Mouse (Mus musculus) neural tube, embryonic 12.5 days (tissue): ENCODE results near the gene Krt222. TPM values are rescaled to one million over a fixed set of nuclear protein-coding genes. Genes with fewer than 3 reads are reported as not detected.

Experiments used
- ATAC-seq: fragments of 200-750 bp; cut with Nextera tagmentation; 2 replicates; pipeline ENCODE4 v1.8.0; 2017; ENCODE audit warnings: low read depth, mild to moderate bottlenecking, moderate TSS enrichment, moderate library complexity; ENCODE audit not compliant: low FRiP score
- H3K27ac ChIP-seq: fragments of 300-500 bp; sonication (generic); 2 replicates; pipeline ENCODE4 v1.5.1; 2016
- H3K27me3 ChIP-seq: fragments of 300-500 bp; sonication (generic); replicated peaks from 2 replicates; pipeline ENCODE4 v1.6.1; 2016; ENCODE audit warnings: mild to moderate bottlenecking
- H3K36me3 ChIP-seq: fragments of 300-500 bp; sonication (generic); 2 replicates; pipeline ENCODE4 v1.6.1; 2016; ENCODE audit warnings: mild to moderate bottlenecking
- H3K4me1 ChIP-seq: fragments of 300-500 bp; sonication (generic); 2 replicates; pipeline ENCODE4 v1.6.1; 2016
- H3K4me2 ChIP-seq: fragments of 300-500 bp; sonication (generic); replicated peaks from 2 replicates; pipeline ENCODE4 v1.6.1; 2016; ENCODE audit warnings: mild to moderate bottlenecking
- H3K4me3 ChIP-seq: fragments of 300-500 bp; sonication (generic); 2 replicates; pipeline ENCODE4 v1.5.1; 2016
- H3K9ac ChIP-seq: fragments of 300-500 bp; sonication (generic); 2 replicates; pipeline ENCODE4 v1.6.1; 2016; ENCODE audit warnings: mild to moderate bottlenecking
- H3K9me3 ChIP-seq: fragments of 300-500 bp; sonication (generic); 2 replicates; pipeline ENCODE4 v1.6.1; 2016; ENCODE audit warnings: mild to moderate bottlenecking
- WGBS: fragments of 180-500 bp; shearing (Covaris S2); methylation state at CpG from one replicate; pipeline ENCODE4 v1.1.7; 2016; 5-methylcytosine and 5-hydroxymethylcytosine counted together
- polyA plus RNA-seq: library from polyadenylated mRNA; unstranded; fragments of >200 nt; fragmentation: Nextera tagmentation; extraction: Ambion mirVana; gene quantifications from 2 replicates; pipeline ENCODE4 v1.2.1, GENCODE M21; 2016

Gene Krt222
- 1.5 and 2.0 TPM in 2 replicates for polyA plus RNA-seq

DNA sequence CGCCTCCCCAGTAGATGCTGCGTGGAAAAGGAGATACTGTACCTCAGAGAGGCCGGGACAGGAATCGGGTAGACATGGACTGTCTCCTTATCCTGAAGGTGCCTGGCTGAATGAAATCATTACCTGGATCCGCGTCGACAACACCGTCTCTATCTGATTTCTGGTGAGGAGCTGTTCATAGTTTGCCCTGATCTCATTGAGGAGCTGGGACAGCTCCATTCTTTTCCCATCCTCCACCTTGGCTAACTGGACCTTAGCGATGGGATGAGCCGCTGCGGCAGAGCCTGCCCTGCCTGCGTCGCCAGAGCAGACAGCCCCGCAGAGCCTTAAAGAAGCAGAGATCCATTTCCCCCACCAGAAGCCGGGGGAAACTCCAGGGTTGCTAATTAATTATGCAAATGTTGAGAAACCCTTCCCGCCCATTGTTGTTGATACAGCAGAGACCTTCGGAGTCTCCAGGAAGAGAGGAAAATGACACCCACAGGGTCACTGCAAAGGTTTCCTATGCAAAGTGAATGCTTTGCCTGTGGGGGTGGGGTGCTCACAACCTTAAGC lies at the start of gene Krt222:
Krt222 (minus strand) TSS at position 266 of the 555 bp plus-strand sequence.
- WGBS = 6% methylated on average over 17 of the region's 17 CpGs
- Histone ChIP-seq H3K9me3 (no peaks in the 10 kb centered on the region), H3K27me3 (no peaks in the 10 kb centered on the region), H3K36me3 (no peaks in the 10 kb centered on the region), H3K27ac (no peak within 1 kb of the TSS), H3K4me1 (no peaks in the 10 kb centered on the region), H3K4me3 (peak within 1 kb of the TSS; percentile 30), H3K9ac (0 out of 2 replicates have a peak within 1 kb of the TSS, but pooled peaks have one; percentile 38), H3K4me2 (peak within 1 kb of the TSS; percentile 58)
- ATAC-seq = no peak

DNA sequence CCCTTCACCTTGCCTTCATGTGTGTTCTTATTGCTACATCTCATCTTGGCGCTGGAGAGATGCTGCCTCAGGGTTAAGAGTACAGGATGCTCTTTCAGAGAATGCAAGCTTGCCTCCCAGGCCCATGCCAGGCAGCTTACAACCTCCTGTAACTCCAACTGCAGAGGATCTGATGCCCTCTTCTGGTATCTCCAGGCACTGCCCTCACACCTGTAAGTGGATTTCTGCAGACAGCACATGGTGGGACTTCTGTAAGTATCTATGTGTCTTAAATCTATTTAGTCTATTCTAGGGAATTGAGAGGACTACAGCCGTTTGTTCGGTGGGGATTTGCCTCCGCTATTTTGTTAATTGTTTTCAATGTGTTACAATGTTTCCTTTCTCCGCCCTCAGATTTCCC lies 49.0 kb upstream of the Krt222 start:
- H3K9me3 ChIP-seq = no peaks in the 10 kb centered on the region
- 60% methylated on average over 5 of the region's 5 CpGs for WGBS
- H3K27ac ChIP-seq = no peak overlapping the region
- H3K4me1 ChIP-seq = no peaks in the 10 kb centered on the region
- no peaks in the 10 kb centered on the region for H3K27me3 ChIP-seq
- no peak overlapping the region for H3K4me3 ChIP-seq
- no peak overlapping the region for H3K9ac ChIP-seq
- no peak for ATAC-seq
- H3K4me2 ChIP-seq = no peak overlapping the region
- H3K36me3 ChIP-seq = no peaks in the 10 kb centered on the region

DNA sequence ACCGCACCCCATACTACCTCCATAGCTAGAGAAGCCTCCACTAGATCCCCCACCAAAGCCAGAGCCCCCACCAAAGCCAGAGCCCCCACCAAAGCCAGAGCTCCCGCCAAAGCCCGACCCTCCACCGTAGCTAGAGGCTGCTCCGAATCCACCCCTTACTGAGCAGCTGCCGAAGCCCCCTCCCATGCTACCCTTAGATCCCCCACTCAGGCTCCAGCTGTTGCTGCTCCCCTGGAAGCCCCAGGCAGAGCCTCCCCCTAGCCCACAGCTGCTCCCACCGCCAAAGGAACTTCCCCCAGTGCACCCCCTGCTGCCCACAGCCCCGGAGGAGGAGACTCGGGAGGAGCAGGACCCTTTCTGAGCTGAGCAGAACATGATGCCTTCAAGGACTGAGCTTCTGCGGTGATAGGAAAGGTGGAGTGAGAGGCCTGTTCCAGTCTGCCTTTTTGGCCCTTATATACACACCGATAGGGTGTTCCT lies 41.0 kb upstream of the Krt222 start, which contains the start of gene Krt24:
Krt24 (minus strand) TSS at position 430 of the 480 bp plus-strand sequence.
- Histone ChIP-seq H3K27me3 (no peaks in the 10 kb centered on the region), H3K27ac (no peak within 1 kb of the TSS), H3K4me1 (no peaks in the 10 kb centered on the region), H3K4me2 (no peak within 1 kb of the TSS), H3K36me3 (no peaks in the 10 kb centered on the region), H3K9me3 (no peaks in the 10 kb centered on the region), H3K4me3 (no peak within 1 kb of the TSS), H3K9ac (no peak within 1 kb of the TSS)
- ATAC-seq = no peak
- WGBS = 56% methylated on average over 11 of the region's 11 CpGs

DNA sequence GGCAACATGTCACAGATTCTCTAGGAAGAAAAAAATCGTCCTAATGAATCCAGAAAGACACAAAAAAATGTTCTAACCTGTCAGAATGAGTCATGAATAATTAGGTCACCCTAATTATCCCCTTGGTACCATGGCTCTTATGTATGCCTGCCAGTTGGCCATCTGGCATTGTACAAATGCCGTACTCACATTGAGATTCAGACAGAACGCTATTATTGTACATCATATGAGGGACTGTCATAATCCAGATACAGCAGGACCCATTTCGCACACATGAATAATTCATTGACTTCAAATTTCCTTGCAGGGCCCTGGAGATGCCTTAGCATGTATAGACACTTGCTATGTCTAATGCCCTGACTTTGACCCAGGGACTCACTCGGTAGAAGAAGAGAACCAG lies 40.1 kb upstream of the Krt222 start:
- Histone ChIP-seq H3K27me3 (no peaks in the 10 kb centered on the region), H3K4me1 (no peaks in the 10 kb centered on the region), H3K9ac (no peak overlapping the region), H3K9me3 (no peaks in the 10 kb centered on the region), H3K36me3 (no peaks in the 10 kb centered on the region), H3K4me2 (no peak overlapping the region), H3K4me3 (no peak overlapping the region), H3K27ac (no peak overlapping the region)
- 78% methylated on average over 5 of the region's 5 CpGs for WGBS
- no peak for ATAC-seq

DNA sequence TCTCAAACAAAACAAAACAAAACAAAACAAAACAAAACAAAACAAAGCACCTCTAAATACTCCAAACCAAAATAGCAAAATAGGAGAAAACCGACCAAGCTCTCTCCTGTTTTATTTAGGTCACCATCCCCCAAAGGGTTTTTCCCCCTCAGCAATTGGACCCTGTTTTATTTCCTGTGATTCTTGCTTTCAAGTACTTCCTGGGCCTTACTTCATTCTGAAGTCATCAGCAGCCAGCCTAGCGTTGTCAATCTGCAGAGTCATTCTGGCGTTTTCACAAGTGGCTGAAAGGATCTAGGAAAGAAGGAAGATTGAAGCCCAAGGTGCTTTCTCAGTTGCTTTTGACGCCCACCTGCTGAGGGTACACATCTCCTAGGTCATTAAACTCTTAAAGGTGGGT lies 39.4 kb upstream of the Krt222 start:
- H3K4me2 ChIP-seq = no peak overlapping the region
- no peak for ATAC-seq
- no peak overlapping the region for H3K4me3 ChIP-seq
- WGBS = 60% methylated on average over 4 of the region's 4 CpGs
- no peaks in the 10 kb centered on the region for H3K9me3 ChIP-seq
- no peak overlapping the region for H3K9ac ChIP-seq
- no peaks in the 10 kb centered on the region for H3K36me3 ChIP-seq
- H3K27ac ChIP-seq = no peak overlapping the region
- no peaks in the 10 kb centered on the region for H3K4me1 ChIP-seq
- H3K27me3 ChIP-seq = no peaks in the 10 kb centered on the region

DNA sequence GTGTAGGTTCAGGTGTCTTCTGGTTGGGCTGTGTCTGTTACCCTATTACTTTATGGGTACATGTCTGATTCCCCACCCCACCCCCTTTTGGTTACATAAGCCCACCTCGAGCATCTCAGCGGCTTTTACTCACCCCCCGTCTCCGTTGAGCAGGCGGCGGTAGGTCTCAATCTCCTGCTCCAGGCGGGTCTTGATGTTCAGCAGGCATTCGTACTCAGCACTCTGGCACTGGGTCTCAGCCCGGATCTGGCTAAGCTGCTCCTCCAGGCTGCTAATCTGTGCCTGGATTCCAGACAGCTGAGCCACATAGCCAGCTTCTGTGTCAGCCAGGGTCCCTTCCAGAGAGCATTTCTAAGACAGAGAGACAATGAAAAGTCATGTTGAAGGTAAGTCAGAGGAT lies 37.2 kb upstream of the Krt222 start:
- Histone ChIP-seq H3K4me3 (no peak overlapping the region), H3K4me1 (no peaks in the 10 kb centered on the region), H3K4me2 (no peak overlapping the region), H3K27me3 (no peaks in the 10 kb centered on the region), H3K9me3 (no peaks in the 10 kb centered on the region), H3K36me3 (no peaks in the 10 kb centered on the region), H3K9ac (no peak overlapping the region), H3K27ac (no peak overlapping the region)
- WGBS = 91% methylated on average over 9 of the region's 9 CpGs
- no peak for ATAC-seq

DNA sequence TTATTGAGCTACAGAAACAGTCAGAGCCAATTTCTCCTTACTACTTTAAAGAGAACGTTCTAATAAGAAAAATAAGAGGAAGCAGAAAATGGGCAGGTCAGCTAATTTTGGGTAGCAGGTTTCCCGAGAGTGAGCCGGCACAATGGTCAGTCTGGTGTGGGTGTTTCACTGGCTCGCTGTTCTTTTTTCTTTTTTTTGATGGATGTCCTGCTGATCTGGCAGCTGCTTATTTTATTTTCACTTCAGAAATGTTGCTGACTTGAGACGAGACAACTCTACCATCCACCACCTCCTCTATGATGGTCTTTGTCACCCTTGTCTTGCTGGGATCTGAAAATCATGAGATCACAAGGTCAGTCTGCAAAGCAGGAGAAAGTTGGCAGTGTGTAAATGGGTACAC lies 36.1 kb upstream of the Krt222 start:
- ATAC-seq = no peak

DNA sequence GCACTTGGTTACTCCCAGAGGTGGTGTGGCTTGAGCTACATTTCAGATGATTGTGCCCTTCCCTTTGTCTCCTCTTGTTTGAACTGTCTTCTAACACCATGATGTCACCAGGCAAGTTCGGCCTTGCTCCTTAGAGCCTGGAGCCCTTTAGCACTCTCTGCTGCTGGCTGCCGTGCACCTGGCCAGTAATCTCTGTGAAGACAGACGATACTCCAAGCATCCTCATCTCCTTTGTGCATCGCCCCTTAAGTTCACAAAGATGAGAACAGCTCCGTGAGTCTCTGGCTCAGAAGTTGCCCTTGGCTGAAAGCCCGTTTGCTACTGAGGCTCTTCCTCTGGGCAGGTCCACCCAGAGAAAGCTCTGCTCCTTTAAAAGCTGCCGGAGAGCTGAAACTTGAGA lies 32.9 kb upstream of the Krt222 start:
- Histone ChIP-seq H3K4me3 (no peak overlapping the region), H3K27ac (no peak overlapping the region), H3K4me2 (no peak overlapping the region), H3K36me3 (no peaks in the 10 kb centered on the region), H3K4me1 (no peaks in the 10 kb centered on the region), H3K27me3 (no peaks in the 10 kb centered on the region), H3K9me3 (no peaks in the 10 kb centered on the region), H3K9ac (no peak overlapping the region)
- ATAC-seq = no peak
- 67% methylated on average over 7 of the region's 7 CpGs for WGBS

More for the DNA sequence above, 36.1 kb upstream of the Krt222 start:
- Histone ChIP-seq H3K9ac (no peak overlapping the region), H3K27ac (no peak overlapping the region), H3K27me3 (no peaks in the 10 kb centered on the region), H3K9me3 (no peaks in the 10 kb centered on the region), H3K36me3 (no peaks in the 10 kb centered on the region), H3K4me3 (no peak overlapping the region), H3K4me2 (no peak overlapping the region), H3K4me1 (no peaks in the 10 kb centered on the region)
- WGBS = 77% methylated on average over 5 of the region's 5 CpGs

DNA sequence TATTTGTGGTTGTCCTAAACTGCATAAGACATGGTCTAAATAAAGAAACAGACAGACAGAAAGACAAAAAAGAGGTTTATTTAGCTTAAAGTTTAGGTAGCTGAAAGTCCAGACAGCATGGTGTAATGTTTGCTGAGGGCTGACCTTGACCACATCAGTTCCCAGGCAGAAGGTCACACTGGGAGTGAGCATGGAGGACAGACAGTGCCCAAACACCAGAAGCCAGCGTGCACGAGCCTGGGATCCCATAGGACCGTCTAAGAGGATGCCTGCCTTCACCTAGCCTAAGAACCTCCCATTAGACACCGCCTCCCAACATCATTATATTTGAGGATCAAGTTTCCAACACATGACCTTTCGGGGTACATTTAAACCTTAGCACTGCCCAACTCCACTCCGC lies 31.7 kb upstream of the Krt222 start:
- Histone ChIP-seq H3K9ac (no peak overlapping the region), H3K27me3 (no peaks in the 10 kb centered on the region), H3K9me3 (no peaks in the 10 kb centered on the region), H3K4me1 (no peaks in the 10 kb centered on the region), H3K36me3 (no peaks in the 10 kb centered on the region), H3K27ac (no peak overlapping the region), H3K4me2 (no peak overlapping the region), H3K4me3 (no peak overlapping the region)
- ATAC-seq = no peak
- WGBS = 83% methylated on average over 6 of the region's 6 CpGs

DNA sequence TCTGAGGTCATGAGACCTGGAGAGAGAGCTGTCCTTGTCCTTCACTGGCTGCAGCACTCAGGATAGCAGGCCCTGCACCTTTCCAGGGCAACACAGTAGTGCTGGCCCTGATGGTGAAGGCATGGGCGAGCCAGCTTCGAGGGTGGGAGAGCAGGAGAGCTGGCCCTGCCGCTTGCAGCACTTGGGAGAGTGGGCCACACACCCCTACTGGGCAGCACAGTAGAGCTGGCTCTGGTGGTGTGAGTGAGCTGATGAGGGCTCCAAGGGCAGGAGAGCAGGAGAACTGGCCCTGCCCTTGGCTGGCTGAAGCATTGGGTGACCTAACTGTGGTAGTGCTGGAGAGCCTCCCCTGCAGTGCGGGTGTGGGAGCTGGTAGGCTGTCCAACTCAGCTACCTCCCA lies 28.8 kb upstream of the Krt222 start:
- H3K4me2 ChIP-seq = no peak overlapping the region
- no peak overlapping the region for H3K9ac ChIP-seq
- H3K4me1 ChIP-seq = no peaks in the 10 kb centered on the region
- H3K27me3 ChIP-seq = no peaks in the 10 kb centered on the region
- no peak overlapping the region for H3K27ac ChIP-seq
- H3K4me3 ChIP-seq = no peak overlapping the region
- no peaks in the 10 kb centered on the region for H3K36me3 ChIP-seq
- no peaks in the 10 kb centered on the region for H3K9me3 ChIP-seq
- 94% methylated on average over 4 of the region's 4 CpGs for WGBS
- ATAC-seq = no peak

DNA sequence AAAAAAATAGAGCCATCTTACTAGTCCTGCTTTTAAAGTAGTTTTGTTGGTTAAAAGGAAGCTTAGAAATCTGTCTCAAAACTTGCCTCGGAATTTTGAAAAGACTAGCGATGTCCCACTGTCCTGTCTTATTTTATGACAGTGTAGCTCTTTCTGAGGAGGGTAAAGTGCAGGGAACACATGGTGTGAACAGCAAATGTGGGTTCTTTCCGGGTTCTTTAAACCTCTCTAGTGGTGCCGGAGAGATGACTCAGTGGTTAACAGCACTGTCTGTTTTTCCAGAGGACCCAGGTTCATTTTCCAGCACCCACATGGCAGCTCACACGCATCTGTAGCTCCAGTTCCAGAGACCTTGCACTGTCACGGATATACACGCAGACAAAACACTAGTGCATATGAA lies 25.3 kb upstream of the Krt222 start:
- 70% methylated on average over 7 of the region's 7 CpGs for WGBS
- H3K4me3 ChIP-seq = no peak overlapping the region
- H3K27me3 ChIP-seq = no peaks in the 10 kb centered on the region; the same call in 1 of the 2 replicates
- H3K9me3 ChIP-seq = no peaks in the 10 kb centered on the region
- H3K9ac ChIP-seq = no peak overlapping the region
- H3K36me3 ChIP-seq = no peaks in the 10 kb centered on the region
- no peaks in the 10 kb centered on the region for H3K4me1 ChIP-seq
- no peak for ATAC-seq
- H3K27ac ChIP-seq = no peak overlapping the region
- no peak overlapping the region for H3K4me2 ChIP-seq

DNA sequence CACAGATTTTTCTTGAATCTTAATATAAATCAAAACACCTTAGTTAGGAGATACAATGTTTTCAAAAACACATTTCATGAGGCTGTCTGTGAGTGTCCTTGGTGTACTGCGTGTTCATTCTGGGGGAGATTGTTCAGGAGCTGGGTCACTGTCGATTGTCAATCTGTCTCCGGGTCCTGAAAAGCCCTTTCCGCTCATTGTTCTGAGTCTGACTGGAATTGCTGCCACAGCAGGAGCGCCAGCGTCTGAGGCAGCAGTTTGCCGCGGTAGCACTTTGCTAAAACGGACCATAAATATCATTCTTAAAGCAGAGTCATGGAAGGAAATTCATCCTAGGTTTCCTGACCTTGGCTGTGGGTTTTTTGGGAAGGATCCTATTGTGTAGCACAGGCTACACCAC lies 21.9 kb upstream of the Krt222 start:
- Histone ChIP-seq H3K4me1 (no peaks in the 10 kb centered on the region), H3K9ac (no peak overlapping the region), H3K36me3 (no peaks in the 10 kb centered on the region), H3K4me2 (no peak overlapping the region), H3K4me3 (no peak overlapping the region), H3K9me3 (no peaks in the 10 kb centered on the region), H3K27me3 (no peaks in the 10 kb centered on the region; the same call in 1 of the 2 replicates), H3K27ac (no peak overlapping the region)
- 21% methylated on average over 9 of the region's 9 CpGs for WGBS
- no peak for ATAC-seq

DNA sequence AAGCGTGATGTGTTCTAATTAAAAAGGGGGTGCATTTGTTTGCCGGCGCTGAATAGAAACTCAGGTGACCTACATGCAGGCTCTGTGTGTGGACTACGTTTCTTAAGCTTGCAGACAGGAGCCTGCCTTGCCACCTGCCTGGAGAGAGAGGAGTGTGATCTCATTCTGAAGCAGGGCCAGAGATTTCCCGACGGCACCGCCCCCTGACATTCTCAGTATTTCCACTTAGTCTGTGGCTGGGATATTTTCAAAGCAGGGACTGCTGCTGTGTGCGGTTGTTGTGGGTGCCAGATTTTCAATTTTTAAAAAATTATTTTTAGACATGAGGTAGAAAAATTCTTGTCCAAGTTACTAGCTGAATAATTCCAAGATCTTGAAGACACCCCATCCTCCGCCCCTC lies 21.3 kb upstream of the Krt222 start:
- Histone ChIP-seq H3K9me3 (no peaks in the 10 kb centered on the region), H3K9ac (no peak overlapping the region), H3K4me3 (no peak overlapping the region), H3K4me1 (no peaks in the 10 kb centered on the region), H3K4me2 (no peak overlapping the region), H3K27ac (no peak overlapping the region), H3K36me3 (no peaks in the 10 kb centered on the region), H3K27me3 (no peaks in the 10 kb centered on the region; the same call in 1 of the 2 replicates)
- no peak for ATAC-seq
- 77% methylated on average over 9 of the region's 9 CpGs for WGBS
